In the genomic region with DNA sequence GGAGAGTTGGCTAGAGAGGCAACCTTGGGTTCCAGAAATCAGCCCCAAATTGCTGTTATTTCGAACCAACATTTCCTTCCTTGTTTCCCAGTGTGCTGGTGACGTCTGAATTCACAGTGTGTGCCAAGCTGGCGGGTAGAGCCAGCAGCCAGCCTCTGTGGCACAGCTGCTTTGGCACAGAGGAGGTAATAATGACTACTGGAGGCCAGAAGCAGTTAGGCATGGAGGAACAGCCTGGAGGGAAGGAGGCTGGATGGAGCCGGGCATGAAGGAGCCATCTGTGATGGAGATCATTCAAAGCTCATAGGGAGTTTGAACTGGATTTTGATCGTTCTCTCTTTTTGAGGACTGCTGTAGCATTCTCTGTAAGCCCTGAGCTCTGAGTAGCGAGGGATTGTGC, we compare ENCODE assay signal across 30 mouse cellular contexts. TPM values are rescaled to one million over a fixed set of nuclear protein-coding genes. Genes with fewer than 3 reads are reported as not detected.
DNase-seq lines count a peak whose midpoint lies in the region; ATAC-seq and TF ChIP-seq lines count a peak whose summit lies in the region.
"Had no signal": no experiment of that assay in that cellular context is flagged by ENCODE, and none has a peak within 500 bp of the region (broad histone marks: within the 10 kb centered on the region; RNA-seq: fewer than 3 reads in every experiment).

No protein-coding gene starts in this region.

- no peaks in the 10 kb centered on the region for H3K9me3 ChIP-seq in forebrain, embryonic 15.5 days
- H3K9me3 ChIP-seq in forebrain, embryonic 11.5 days (ENCODE audit: control insufficient read depth, low read length), result no peaks in the 10 kb centered on the region
- no peaks in the 10 kb centered on the region for H3K9me3 ChIP-seq in neural tube, embryonic 13.5 days
- no peaks in the 10 kb centered on the region for H3K9me3 ChIP-seq in liver, postnatal 0 days (ENCODE audit: low read length)
- H3K9me3 ChIP-seq: embryonic facial prominence, embryonic 10.5 days; embryonic facial prominence, embryonic 15.5 days; G1E; heart, embryonic 13.5 days; midbrain, embryonic 10.5 days; neural tube, embryonic 12.5 days had no signal

- DNase-seq in forebrain, embryonic 11.5 days (ENCODE audit: low spot score), result no peak
- DNase-seq in heart, adult 11 months, result peak; percentile 52
- no peak for DNase-seq in heart, postnatal 36 days
- no peak for DNase-seq in neural tube, embryonic 10.5 days (ENCODE audit: extremely low spot score, low spot score)
- DNase-seq in liver, postnatal 0 days, result no peak
- no peak for DNase-seq in lung, postnatal 10 days
- DNase-seq: adrenal gland, adult 8-10 months; cerebellum, adult 11-12 months; cerebellum, adult 9-11 months; heart, postnatal 10 days; kidney, adult 9 months; kidney, postnatal 10 days; layer of hippocampus, postnatal 36 days; liver; lung, embryonic 14.5 days; spleen, adult 18-20 months; thymus, postnatal 14 days had no signal

- WGBS in forebrain, embryonic 15.5 days, result 76% methylated on average over 6 of the region's 6 CpGs
- WGBS in forebrain, embryonic 11.5 days, result 94% methylated on average over 6 of the region's 6 CpGs
- WGBS in neural tube, embryonic 13.5 days, result 76% methylated on average over 6 of the region's 6 CpGs
- WGBS in liver, postnatal 0 days (ENCODE audit: insufficient replicate concordance), result 69% methylated on average over 6 of the region's 6 CpGs

- H3K36me3 ChIP-seq in forebrain, embryonic 15.5 days, result no peaks in the 10 kb centered on the region
- H3K36me3 ChIP-seq in forebrain, embryonic 11.5 days (ENCODE audit: control insufficient read depth, insufficient read depth, low read length), result no peaks in the 10 kb centered on the region
- no peaks in the 10 kb centered on the region for H3K36me3 ChIP-seq in neural tube, embryonic 13.5 days
- no peaks in the 10 kb centered on the region for H3K36me3 ChIP-seq in liver, postnatal 0 days (replicated peaks; ENCODE audit: insufficient read depth, low read length)
- H3K36me3 ChIP-seq: embryonic facial prominence, embryonic 10.5 days; embryonic facial prominence, embryonic 15.5 days; G1E; heart, embryonic 13.5 days; midbrain, embryonic 10.5 days; neural tube, embryonic 12.5 days had no signal

- no peaks in the 10 kb centered on the region; the same call in 1 of the 2 replicates for H3K4me1 ChIP-seq in forebrain, embryonic 15.5 days
- no peaks in the 10 kb centered on the region for H3K4me1 ChIP-seq in forebrain, embryonic 11.5 days (replicated peaks; ENCODE audit: control insufficient read depth, insufficient read depth, low read length)
- H3K4me1 ChIP-seq in neural tube, embryonic 13.5 days (replicated peaks), result no peaks in the 10 kb centered on the region
- H3K4me1 ChIP-seq in liver, postnatal 0 days (ENCODE audit: insufficient read depth), result no peaks in the 10 kb centered on the region
- H3K4me1 ChIP-seq: heart, embryonic 13.5 days; midbrain, embryonic 10.5 days; neural tube, embryonic 12.5 days had no signal

- intact Hi-C loops in heart, postnatal 36 days (cut with DNase I), result no loop called here

- no peak overlapping the region for H3K4me3 ChIP-seq in forebrain, embryonic 15.5 days
- H3K4me3 ChIP-seq in forebrain, embryonic 11.5 days (ENCODE audit: low read depth, low read length), result no peak overlapping the region
- H3K4me3 ChIP-seq in neural tube, embryonic 13.5 days, result no peak overlapping the region
- no peak overlapping the region for H3K4me3 ChIP-seq in liver, postnatal 0 days (ENCODE audit: low read depth, low read length)
- H3K4me3 ChIP-seq: embryonic facial prominence, embryonic 10.5 days; embryonic facial prominence, embryonic 15.5 days; heart, embryonic 13.5 days; midbrain, embryonic 10.5 days; neural tube, embryonic 12.5 days had no signal

- ATAC-seq in forebrain, embryonic 15.5 days (replicated peaks), result 0 out of 2 replicates have a peak, but pooled peaks have one; percentile 32
- no peak for ATAC-seq in forebrain, embryonic 11.5 days (replicated peaks; ENCODE audit: low FRiP score)
- ATAC-seq in neural tube, embryonic 13.5 days (ENCODE audit: low read depth), result peak; percentile 68
- no peak for ATAC-seq in liver, postnatal 0 days
- ATAC-seq: intestine, embryonic 16.5 days; midbrain, embryonic 16.5 days had no signal

- no peak for TF ChIP-seq CTCF in liver, postnatal 0 days (IDR thresholded peaks at IDR 0.05; ENCODE audit: low read depth)

- no peak overlapping the region for H3K27ac ChIP-seq in forebrain, embryonic 15.5 days (replicated peaks)
- H3K27ac ChIP-seq in forebrain, embryonic 11.5 days (ENCODE audit: low read depth, low read length), result no peak overlapping the region
- no peak overlapping the region for H3K27ac ChIP-seq in neural tube, embryonic 13.5 days (replicated peaks)
- H3K27ac ChIP-seq in liver, postnatal 0 days (ENCODE audit: low read depth), result no peak overlapping the region
- H3K27ac ChIP-seq: embryonic facial prominence, embryonic 10.5 days; embryonic facial prominence, embryonic 15.5 days; heart, embryonic 13.5 days; liver, embryonic 14.5 days; midbrain, embryonic 10.5 days; neural tube, embryonic 12.5 days had no signal

- no peak for TF ChIP-seq EP300 in liver, postnatal 0 days (IDR thresholded peaks at IDR 0.05; ENCODE audit: low read depth)

- no peaks in the 10 kb centered on the region for H3K27me3 ChIP-seq in forebrain, embryonic 15.5 days
- H3K27me3 ChIP-seq in forebrain, embryonic 11.5 days (ENCODE audit: control insufficient read depth, insufficient read depth, low read length), result no peaks in the 10 kb centered on the region
- H3K27me3 ChIP-seq in neural tube, embryonic 13.5 days, result no peaks in the 10 kb centered on the region
- no peaks in the 10 kb centered on the region for H3K27me3 ChIP-seq in liver, postnatal 0 days (ENCODE audit: insufficient read depth, low read length)
- H3K27me3 ChIP-seq: embryonic facial prominence, embryonic 15.5 days; heart, embryonic 13.5 days; neural tube, embryonic 12.5 days had no signal

- no peak overlapping the region for H3K9ac ChIP-seq in forebrain, embryonic 15.5 days (replicated peaks)
- no peak overlapping the region for H3K9ac ChIP-seq in forebrain, embryonic 11.5 days (ENCODE audit: low read length)
- H3K9ac ChIP-seq in neural tube, embryonic 13.5 days, result no peak overlapping the region
- no peak overlapping the region for H3K9ac ChIP-seq in liver, postnatal 0 days (replicated peaks)
- H3K9ac ChIP-seq: embryonic facial prominence, embryonic 15.5 days; heart, embryonic 13.5 days; liver, embryonic 14.5 days; lung, embryonic 14.5 days; neural tube, embryonic 12.5 days had no signal

- H3K4me2 ChIP-seq in forebrain, embryonic 15.5 days (replicated peaks), result no peak overlapping the region
- H3K4me2 ChIP-seq in forebrain, embryonic 11.5 days (ENCODE audit: low read depth, low read length, severe bottlenecking), result no peak overlapping the region
- H3K4me2 ChIP-seq in neural tube, embryonic 13.5 days, result no peak overlapping the region
- H3K4me2 ChIP-seq in liver, postnatal 0 days (ENCODE audit: low read depth, low read length), result no peak overlapping the region
- H3K4me2 ChIP-seq: embryonic facial prominence, embryonic 15.5 days; heart, embryonic 13.5 days; lung, embryonic 14.5 days; neural tube, embryonic 12.5 days had no signal

RNA-seq across cellular contexts. Expression of gene Nrsn1, which starts 12.7 kb away (rescaled TPM):
- polyA plus RNA-seq in forebrain, embryonic 15.5 days (2015; fragmentation: Nextera tagmentation; extraction: Ambion mirVana), result 30.1 and 35.5 TPM in 2 replicates
- 6.1 and 7.5 TPM in 2 replicates for polyA plus RNA-seq in forebrain, embryonic 11.5 days (2014; fragmentation: Nextera tagmentation; extraction: Ambion mirVana)
- not detected for total RNA-seq in heart, postnatal 36 days (2021)
- 40.4 and 43.2 TPM in 2 replicates for polyA plus RNA-seq in neural tube, embryonic 13.5 days (2015; fragmentation: Nextera tagmentation; extraction: Ambion mirVana)
- not detected in 2 replicates for polyA plus RNA-seq in liver, postnatal 0 days (2015; fragmentation: Nextera tagmentation; extraction: Ambion mirVana)
- total RNA-seq: gastrocnemius, adult 18-20 months; heart, postnatal 10 days; megakaryocyte progenitor cell, adult 5-6 weeks had no signal
- polyA plus RNA-seq: G1E had no signal

Comparison
In these comparisons a context has a peak if more than half of its experiments do, and no peak if none do; other contexts are left out.
1. ATAC-seq: peak in forebrain, embryonic 15.5 days (single experiment) and neural tube, embryonic 13.5 days (single experiment); none in forebrain, embryonic 11.5 days (single experiment) and liver, postnatal 0 days (single experiment).